Mouse (Mus musculus) limb, embryonic 14.5 days (tissue): ENCODE data around the gene St3gal3. TPM values are rescaled to one million over a fixed set of nuclear protein-coding genes. Genes with fewer than 3 reads are reported as not detected.

Experiments used
- ATAC-seq: fragments of 200-750 bp; cut with Nextera tagmentation; 2 replicates; pipeline ENCODE4 v1.8.0; 2017; ENCODE audit warnings: low read depth, moderate number of reproducible peaks, moderate TSS enrichment; ENCODE audit not compliant: low FRiP score
- DNase-seq: peaks from one replicate; pipeline ENCODE4 v3.0.0-alpha.2; 2015; ENCODE audit warnings: low spot score
- H3K27ac ChIP-seq: fragments of 300-500 bp; sonication (generic); replicated peaks from 2 replicates; pipeline ENCODE4 v1.5.1; 2014; ENCODE audit warnings: low read depth, mild to moderate bottlenecking, low read length, moderate library complexity, mixed read lengths
- H3K27me3 ChIP-seq: fragments of 300-500 bp; sonication (generic); 2 replicates; pipeline ENCODE4 v1.6.1; 2014; ENCODE audit warnings: low read length, mixed read lengths; ENCODE audit not compliant: control insufficient read depth, insufficient read depth
- H3K36me3 ChIP-seq: fragments of 300-500 bp; sonication (generic); 2 replicates; pipeline ENCODE4 v1.6.1; 2014; ENCODE audit warnings: mild to moderate bottlenecking, low read length, moderate library complexity, mixed read lengths; ENCODE audit not compliant: control insufficient read depth, insufficient read depth
- H3K4me1 ChIP-seq: fragments of 300-500 bp; sonication (generic); 2 replicates; pipeline ENCODE4 v1.6.1; 2014; ENCODE audit warnings: antibody characterized with exemption, low read length, mixed read lengths; ENCODE audit not compliant: control insufficient read depth, insufficient read depth
- H3K4me2 ChIP-seq: fragments of 300-500 bp; sonication (generic); replicated peaks from 2 replicates; pipeline ENCODE4 v1.6.1; 2014; ENCODE audit warnings: low read depth, mild to moderate bottlenecking, low read length, moderate library complexity; ENCODE audit not compliant: severe bottlenecking
- H3K4me3 ChIP-seq: fragments of 300-500 bp; sonication (generic); replicated peaks from 2 replicates; pipeline ENCODE4 v1.5.1; 2014; ENCODE audit warnings: low read length
- H3K9ac ChIP-seq: fragments of 300-500 bp; sonication (generic); 2 replicates; pipeline ENCODE4 v1.6.1; 2014; ENCODE audit warnings: mild to moderate bottlenecking, low read depth, low read length, moderate library complexity; ENCODE audit not compliant: severe bottlenecking
- H3K9me3 ChIP-seq: fragments of 300-500 bp; sonication (generic); 2 replicates; pipeline ENCODE4 v1.6.1; 2016; ENCODE audit warnings: low read length; ENCODE audit not compliant: control insufficient read depth
- POLR2A ChIP-seq: fragments of 200-500 bp; IDR thresholded peaks from 2 replicates; pipeline ENCODE4 v1.8.0; 2012; ENCODE audit warnings: inconsistent platforms, mild to moderate bottlenecking, moderate library complexity, borderline replicate concordance; ENCODE audit not compliant: insufficient read depth, insufficient read length; ENCODE audit errors: extremely low read depth
- WGBS: fragments of 180-500 bp; shearing (Covaris S2); extraction: QIAGEN DNeasy Blood & Tissue Kit; methylation state at CpG from one replicate; pipeline ENCODE4 v1.1.7; 2014; 5-methylcytosine and 5-hydroxymethylcytosine counted together
- polyA plus RNA-seq, 2 experiments: library from polyadenylated mRNA; depleted of rRNA in 1 of 2; stranded (reverse) in 1 of 2; unstranded in 1 of 2; fragments of >200 nt; fragmentation: Nextera tagmentation in 1 of 2; extraction: Ambion mirVana in 1 of 2; gene quantifications; 2 replicates each; pipeline versions ENCODE4 v1.2.1 to v1.2.3; 2012 to 2014

The St3gal3 gene
- polyA plus RNA-seq, 2 experiments: 5.4 to 26.1 TPM

- TF ChIP-seq POLR2A: no peak
- H3K27me3 ChIP-seq: no peaks in the 10 kb centered on the region
- no peaks in the 10 kb centered on the region for H3K9me3 ChIP-seq
- no peak overlapping the region for H3K9ac ChIP-seq
- H3K4me1 ChIP-seq: no peaks in the 10 kb centered on the region
- peaks cover 86% of the 10 kb centered on the region for H3K36me3 ChIP-seq
- 94% methylated on average over 10 of the region's 10 CpGs for WGBS
- ATAC-seq (no peak), DNase-seq (no peak)
- H3K4me3 ChIP-seq: no peak overlapping the region
- H3K27ac ChIP-seq: no peak overlapping the region
- H3K4me2 ChIP-seq: no peak overlapping the region
These were observed 230.6 kb downstream of the St3gal3 start for GRCm38 (mm10) chr4:117904094-117904493.

DNA sequence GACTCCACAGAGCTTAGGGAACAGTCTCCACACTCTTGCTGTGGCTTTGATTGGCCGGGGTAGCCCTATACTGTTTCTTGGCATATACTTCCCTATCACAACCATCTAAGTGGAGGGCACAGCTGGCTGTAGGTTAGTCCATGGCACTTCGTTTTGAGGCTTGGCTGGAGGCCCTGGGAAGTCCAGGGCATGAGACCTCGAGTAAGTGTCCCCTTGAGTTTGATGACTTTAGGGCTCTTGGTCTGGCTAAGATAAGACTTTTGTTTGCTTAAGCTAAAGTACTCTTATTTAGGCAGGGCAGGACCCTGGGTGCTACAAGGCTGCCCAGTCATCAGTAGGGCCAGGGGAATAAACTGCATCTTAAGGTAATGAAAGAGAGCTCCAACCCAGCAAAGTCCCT, 236.6 kb downstream of the St3gal3 start:
- H3K4me3 ChIP-seq: no peak overlapping the region
- no peak overlapping the region for H3K4me2 ChIP-seq
- H3K27ac ChIP-seq: no peak overlapping the region
- TF ChIP-seq POLR2A: no peak
- WGBS: 81% methylated on average over 3 of the region's 3 CpGs
- H3K9ac ChIP-seq: no peak overlapping the region
- H3K27me3 ChIP-seq: no peaks in the 10 kb centered on the region
- H3K4me1 ChIP-seq: no peaks in the 10 kb centered on the region
- H3K9me3 ChIP-seq: no peaks in the 10 kb centered on the region
- peaks cover 85% of the 10 kb centered on the region for H3K36me3 ChIP-seq
- ATAC-seq (no peak), DNase-seq (no peak)

DNA sequence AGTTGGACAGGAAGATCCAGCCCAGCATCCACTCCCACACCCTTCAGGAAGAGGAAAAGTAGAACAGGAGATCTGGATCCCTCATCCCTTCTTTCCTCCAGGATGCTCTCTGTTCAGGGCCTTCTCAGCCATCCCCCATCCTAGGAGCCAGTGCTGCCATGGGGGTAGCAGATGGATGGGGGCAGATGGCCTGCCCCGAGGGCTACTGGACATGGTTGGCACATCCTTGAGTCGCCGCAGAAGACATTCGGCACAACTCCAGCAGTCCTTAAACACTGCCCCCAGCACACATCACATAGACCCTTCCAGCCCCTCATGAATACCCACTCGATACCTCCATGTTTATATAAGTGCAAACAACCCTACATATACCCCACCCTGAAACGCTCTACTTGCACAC, 238.7 kb downstream of the St3gal3 start:
- H3K4me2 ChIP-seq: no peak overlapping the region
- H3K9ac ChIP-seq: no peak overlapping the region
- H3K4me3 ChIP-seq: no peak overlapping the region
- no peaks in the 10 kb centered on the region for H3K27me3 ChIP-seq
- H3K4me1 ChIP-seq: peaks cover 3% of the 10 kb centered on the region; the same call in 1 of the 2 replicates
- H3K36me3 ChIP-seq: peaks cover 65% of the 10 kb centered on the region
- no peak overlapping the region for H3K27ac ChIP-seq
- TF ChIP-seq POLR2A: no peak
- H3K9me3 ChIP-seq: no peaks in the 10 kb centered on the region
- ATAC-seq (no peak), DNase-seq (no peak)
- WGBS: 96% methylated on average over 6 of the region's 6 CpGs

DNA sequence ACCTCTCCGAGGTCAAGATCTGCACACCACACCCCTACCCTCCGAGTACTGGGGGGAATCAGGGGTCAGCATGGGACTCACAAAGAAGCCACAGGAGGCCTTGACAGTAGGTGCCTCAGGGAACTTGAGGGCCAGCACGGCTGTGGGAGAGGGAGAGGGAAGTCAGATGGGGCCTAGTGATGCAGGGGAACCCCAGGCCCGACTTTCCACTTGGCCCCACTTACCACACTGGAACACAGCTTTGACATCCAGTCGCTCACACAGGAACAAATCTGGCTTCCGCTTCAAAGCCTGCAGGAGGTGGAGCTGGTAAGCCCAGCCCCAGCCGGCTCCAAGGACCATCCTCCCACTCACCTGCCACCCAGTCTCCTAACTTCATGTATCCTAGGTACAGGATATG, 239.4 kb downstream of the St3gal3 start:
- peaks cover 6% of the 10 kb centered on the region; the same call in 1 of the 2 replicates for H3K4me1 ChIP-seq
- no peaks in the 10 kb centered on the region for H3K27me3 ChIP-seq
- no peaks in the 10 kb centered on the region for H3K9me3 ChIP-seq
- no peak overlapping the region for H3K4me2 ChIP-seq
- no peak overlapping the region for H3K4me3 ChIP-seq
- TF ChIP-seq POLR2A: no peak
- DNase-seq: no peak
- WGBS: 81% methylated on average over 7 of the region's 7 CpGs
- ATAC-seq: no peak
- H3K27ac ChIP-seq: no peak overlapping the region
- peaks cover 58% of the 10 kb centered on the region for H3K36me3 ChIP-seq
- no peak overlapping the region for H3K9ac ChIP-seq

DNA sequence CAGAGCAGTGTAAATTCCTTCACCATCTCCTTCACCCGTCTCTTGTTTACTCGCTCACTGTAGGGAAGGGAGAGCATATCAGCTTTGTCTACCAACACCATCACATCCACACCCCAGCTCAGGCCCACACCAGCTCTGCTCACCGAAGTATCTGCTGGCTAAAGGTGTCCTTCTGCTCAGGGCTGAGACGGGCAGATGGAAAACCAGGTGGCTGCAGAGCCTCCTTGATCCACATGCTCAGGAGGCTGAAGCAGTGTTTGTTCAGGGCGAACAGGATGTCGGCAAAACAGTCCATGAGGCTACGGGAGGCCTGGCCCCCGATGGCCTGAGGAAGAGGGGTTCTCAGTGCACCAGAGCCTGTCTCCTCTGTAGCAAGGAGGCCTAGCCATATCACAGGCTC, 240.1 kb downstream of the St3gal3 start:
- ATAC-seq (no peak), DNase-seq (no peak)
- Histone ChIP-seq H3K9ac (no peak overlapping the region), H3K36me3 (peaks cover 57% of the 10 kb centered on the region), H3K4me1 (peaks cover 6% of the 10 kb centered on the region; the same call in 1 of the 2 replicates), H3K27me3 (no peaks in the 10 kb centered on the region), H3K9me3 (no peaks in the 10 kb centered on the region), H3K27ac (no peak overlapping the region), H3K4me2 (no peak overlapping the region), H3K4me3 (no peak overlapping the region)
- WGBS: 90% methylated on average over 8 of the region's 8 CpGs
- TF ChIP-seq POLR2A: no peak

DNA sequence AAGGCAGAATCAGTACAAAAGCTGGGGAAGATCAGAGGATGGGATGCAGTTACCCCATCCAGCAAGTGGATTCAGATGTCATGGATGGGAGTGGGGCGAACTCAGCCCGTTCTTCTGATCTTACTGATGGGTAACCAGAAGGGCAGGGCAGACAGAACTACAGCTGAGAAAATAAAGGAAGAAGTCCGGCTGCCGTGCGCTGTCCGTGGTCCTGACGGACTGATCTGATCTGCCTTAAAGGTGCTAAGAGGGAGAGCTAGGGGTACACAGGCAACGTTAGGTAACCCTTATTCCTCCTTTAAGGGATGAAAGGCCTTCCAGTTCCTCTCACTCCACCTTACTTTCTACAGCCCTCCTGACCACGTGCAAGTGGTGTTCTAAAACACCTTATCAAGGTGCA, 241.3 kb downstream of the St3gal3 start:
- WGBS: 26% methylated on average over 9 of the region's 9 CpGs
- TF ChIP-seq POLR2A: no peak
- H3K4me1 ChIP-seq: peaks cover 6% of the 10 kb centered on the region; the same call in 1 of the 2 replicates
- no peak overlapping the region for H3K4me3 ChIP-seq
- H3K27me3 ChIP-seq: no peaks in the 10 kb centered on the region
- H3K27ac ChIP-seq: no peak overlapping the region
- H3K9me3 ChIP-seq: no peaks in the 10 kb centered on the region
- no peak overlapping the region for H3K4me2 ChIP-seq
- peak; percentile 79 for DNase-seq
- H3K36me3 ChIP-seq: peaks cover 49% of the 10 kb centered on the region
- ATAC-seq: no peak
- H3K9ac ChIP-seq: no peak overlapping the region
